Mouse (Mus musculus): ENCODE data around the gene Ttll9.

Gene Ttll9

DNA sequence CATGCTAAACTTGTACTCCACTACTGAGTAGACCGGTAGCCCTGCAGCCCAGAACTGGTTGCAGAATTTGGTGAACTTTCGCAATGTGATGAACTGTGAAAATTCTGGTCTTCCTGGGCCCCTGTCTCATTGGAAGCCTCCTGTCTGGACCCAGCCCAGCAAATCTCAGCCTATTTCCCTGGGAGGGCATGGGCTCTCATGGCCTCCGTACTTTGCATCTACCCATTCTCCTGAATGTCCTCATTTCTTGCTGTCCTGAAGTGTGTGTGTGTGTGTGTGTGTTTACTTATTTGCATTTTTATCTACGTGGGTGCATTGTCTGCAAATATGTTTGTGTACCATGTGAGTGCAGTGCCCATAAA is 87.7 kb downstream of the Ttll9 start:
- DNase-seq (ENCODE audit: low spot score in 2 of 2) = no peak

DNA sequence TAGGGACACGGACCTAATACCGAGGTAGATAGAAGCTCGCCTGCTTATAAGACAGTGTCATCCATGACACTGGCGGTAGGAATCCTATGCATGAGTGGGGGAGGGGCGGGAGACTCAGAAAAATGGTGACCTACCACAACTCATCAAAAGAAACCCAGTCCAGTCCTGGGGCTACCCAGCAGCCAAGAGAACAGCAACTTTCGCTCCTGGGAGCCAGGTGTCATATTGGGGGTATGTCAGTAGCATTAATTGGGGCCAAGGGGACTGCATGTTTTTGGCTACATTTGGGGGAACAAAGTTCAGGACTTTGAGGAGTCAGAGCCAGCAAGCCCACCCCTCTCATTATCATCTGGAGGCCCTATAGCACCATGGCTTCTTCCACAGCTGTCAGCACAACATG is 88.8 kb downstream of the Ttll9 start:
- no peak for DNase-seq (ENCODE audit: low spot score in 2 of 2)

- no peak for DNase-seq (ENCODE audit: low spot score in 2 of 2)
Observed at GRCm38 (mm10) chr2:153051537-153051936, 89.3 kb downstream of the Ttll9 start.

DNA sequence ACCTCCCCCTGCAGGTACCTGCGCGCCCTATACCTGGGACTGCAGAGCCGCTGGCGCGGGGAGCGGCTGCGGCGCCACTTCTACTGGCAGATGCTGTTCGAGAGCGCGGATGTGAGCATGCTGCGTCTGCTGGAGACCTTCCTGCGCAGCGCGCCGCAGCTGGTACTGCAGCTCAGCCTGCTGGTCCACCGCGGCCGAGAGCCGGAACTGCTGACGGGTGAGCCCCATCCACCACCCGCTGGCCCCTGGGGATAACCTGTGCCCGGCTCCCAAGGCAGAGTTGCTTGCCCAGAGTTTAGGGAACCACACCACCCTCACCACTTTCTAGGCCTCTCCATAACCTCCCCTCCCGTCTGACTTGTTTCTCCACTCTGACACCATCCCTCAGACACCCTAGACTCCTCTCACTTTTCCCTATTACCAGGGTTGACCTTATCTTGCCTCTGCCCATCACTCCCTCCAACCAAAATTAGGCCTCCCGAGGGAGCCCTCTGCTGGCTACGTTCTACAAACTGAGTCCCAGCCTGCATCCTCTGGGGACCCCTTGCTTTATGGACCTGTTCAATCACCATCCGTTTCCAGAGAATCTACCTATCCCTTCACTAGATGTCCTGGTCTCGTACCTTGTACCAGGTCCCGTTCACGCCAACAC is 90.5 kb downstream of the Ttll9 start:
- no peak for DNase-seq (ENCODE audit: low spot score in 2 of 2)

DNA sequence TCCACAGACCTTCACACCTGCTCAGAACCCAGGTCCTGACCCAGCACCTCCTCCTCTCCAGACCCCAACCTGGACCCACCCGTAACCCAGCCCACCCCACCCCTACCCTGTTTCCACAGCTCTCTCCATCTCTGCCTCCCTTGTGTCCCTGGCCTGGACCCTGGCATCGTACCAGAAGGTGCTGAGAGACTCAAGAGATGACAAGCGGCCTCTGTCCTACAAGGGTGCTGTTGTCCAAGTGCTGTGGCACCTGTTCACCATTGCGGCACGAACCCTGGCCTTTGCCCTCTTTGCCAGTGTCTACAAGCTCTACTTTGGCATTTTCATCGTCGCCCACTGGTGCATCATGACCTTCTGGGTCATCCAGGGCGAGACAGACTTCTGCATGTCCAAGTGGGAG is 91.6 kb downstream of the Ttll9 start:
- no peak for DNase-seq (ENCODE audit: low spot score in 2 of 2)

GRCm38 (mm10) chr2:153055270-153055920 is 93.1 kb downstream of the Ttll9 start:
- DNase-seq (ENCODE audit: low spot score in 2 of 2) = no peak

All from right cerebral cortex, postnatal 10 days (tissue).